Mouse (Mus musculus): Measurements from ENCODE around the gene Eif4b. TPM values are rescaled to one million over a fixed set of nuclear protein-coding genes. Genes with fewer than 3 reads are reported as not detected.

The Eif4b gene
- polyA plus RNA-seq, 1 experiment from 2014 or later = 121 TPM

- Histone ChIP-seq H3K9me3 (no peaks in the 10 kb centered on the region), H3K4me1 (peaks cover 56% of the 10 kb centered on the region), H3K27ac (peak overlapping the region; percentile 53; the same call in 1 of the 2 replicates), H3K9ac (no peak overlapping the region), H3K4me3 (no peak overlapping the region), H3K36me3 (peaks cover 46% of the 10 kb centered on the region), H3K27me3 (no peaks in the 10 kb centered on the region), H3K4me2 (no peak overlapping the region)
- no peak for ATAC-seq (ENCODE audit: borderline replicate concordance, extremely low read depth, low FRiP score, low TSS enrichment)
- 25% methylated on average over 5 of the region's 5 CpGs for WGBS
These were observed 24.5 kb downstream of the Eif4b start for GRCm38 (mm10) chr15:102097991-102098555.

GRCm38 (mm10) chr15:102099260-102099659 is 25.7 kb downstream of the Eif4b start:
- H3K27ac ChIP-seq = peak overlapping the region; percentile 98
- 0 out of 2 replicates have a peak overlapping the region, but pooled peaks have one; percentile 62 for H3K9ac ChIP-seq
- no peak for ATAC-seq (ENCODE audit: borderline replicate concordance, extremely low read depth, low FRiP score, low TSS enrichment)
- H3K4me3 ChIP-seq = peak overlapping the region; percentile 54
- H3K36me3 ChIP-seq = peaks cover 34% of the 10 kb centered on the region
- H3K27me3 ChIP-seq = no peaks in the 10 kb centered on the region
- no peaks in the 10 kb centered on the region for H3K9me3 ChIP-seq
- peak overlapping the region; percentile 83 for H3K4me2 ChIP-seq
- 27% methylated on average over 5 of the region's 5 CpGs for WGBS
- H3K4me1 ChIP-seq = peaks cover 66% of the 10 kb centered on the region

- Histone ChIP-seq H3K36me3 (peaks cover 29% of the 10 kb centered on the region), H3K27me3 (no peaks in the 10 kb centered on the region), H3K4me2 (peak overlapping the region; percentile 83), H3K4me1 (peaks cover 71% of the 10 kb centered on the region), H3K27ac (peak overlapping the region; percentile 98), H3K9ac (peak overlapping the region; percentile 62), H3K4me3 (peak overlapping the region; percentile 54), H3K9me3 (no peaks in the 10 kb centered on the region)
- 15% methylated on average over 8 of the region's 8 CpGs for WGBS
- no peak for ATAC-seq (ENCODE audit: borderline replicate concordance, extremely low read depth, low FRiP score, low TSS enrichment)
These were observed 26.2 kb downstream of the Eif4b start for GRCm38 (mm10) chr15:102099771-102100160.

GRCm38 (mm10) chr15:102100161-102100981 is 26.8 kb downstream of the Eif4b start, which contains the start of gene Tns2:
Tns2 (plus strand) TSS chr15:102100413.
- H3K27ac ChIP-seq = peak within 1 kb of the TSS; percentile 98
- H3K9me3 ChIP-seq = no peaks in the 10 kb centered on the region
- H3K36me3 ChIP-seq = peaks cover 26% of the 10 kb centered on the region
- under 1% methylated on average over 27 of the region's 82 CpGs for WGBS
- H3K9ac ChIP-seq = peak within 1 kb of the TSS; percentile 62
- H3K4me1 ChIP-seq = peaks cover 77% of the 10 kb centered on the region
- H3K4me2 ChIP-seq = peak within 1 kb of the TSS; percentile 83
- peak within 1 kb of the TSS; percentile 54 for H3K4me3 ChIP-seq
- ATAC-seq (ENCODE audit: borderline replicate concordance, extremely low read depth, low FRiP score, low TSS enrichment) = peak; percentile 43
- no peaks in the 10 kb centered on the region for H3K27me3 ChIP-seq

- peak; percentile 16 for ATAC-seq (ENCODE audit: borderline replicate concordance, extremely low read depth, low FRiP score, low TSS enrichment)
- Histone ChIP-seq H3K4me2 (peak overlapping the region; percentile 83), H3K27me3 (no peaks in the 10 kb centered on the region), H3K36me3 (peaks cover 19% of the 10 kb centered on the region), H3K4me3 (peak overlapping the region; percentile 54), H3K9me3 (no peaks in the 10 kb centered on the region), H3K4me1 (peaks cover 85% of the 10 kb centered on the region), H3K27ac (peak overlapping the region; percentile 98), H3K9ac (peak overlapping the region; percentile 62)
- 9% methylated on average over 10 of the region's 10 CpGs for WGBS
These were observed 27.6 kb downstream of the Eif4b start for GRCm38 (mm10) chr15:102100996-102101671.

- H3K4me2 ChIP-seq = peak overlapping the region; percentile 83
- H3K27me3 ChIP-seq = no peaks in the 10 kb centered on the region
- H3K9ac ChIP-seq = peak overlapping the region; percentile 62
- peaks cover 21% of the 10 kb centered on the region for H3K36me3 ChIP-seq
- peaks cover 92% of the 10 kb centered on the region for H3K4me1 ChIP-seq
- 7% methylated on average over 11 of the region's 11 CpGs for WGBS
- no peaks in the 10 kb centered on the region for H3K9me3 ChIP-seq
- peak overlapping the region; percentile 98 for H3K27ac ChIP-seq
- ATAC-seq (ENCODE audit: borderline replicate concordance, extremely low read depth, low FRiP score, low TSS enrichment) = peak; percentile 24
- peak overlapping the region; percentile 54 for H3K4me3 ChIP-seq
These were observed 28.3 kb downstream of the Eif4b start for GRCm38 (mm10) chr15:102101672-102102541.

- H3K9me3 ChIP-seq = no peaks in the 10 kb centered on the region
- WGBS = 6% methylated on average over 6 of the region's 6 CpGs
- peak overlapping the region; percentile 54 for H3K4me3 ChIP-seq
- H3K4me1 ChIP-seq = peaks cover 93% of the 10 kb centered on the region
- peak overlapping the region; percentile 83 for H3K4me2 ChIP-seq
- peaks cover 22% of the 10 kb centered on the region for H3K36me3 ChIP-seq
- peak overlapping the region; percentile 98 for H3K27ac ChIP-seq
- ATAC-seq (ENCODE audit: borderline replicate concordance, extremely low read depth, low FRiP score, low TSS enrichment) = 0 out of 2 replicates have a peak, but pooled peaks have one; percentile 4
- no peaks in the 10 kb centered on the region for H3K27me3 ChIP-seq
- peak overlapping the region; percentile 62 for H3K9ac ChIP-seq
These were observed 29.1 kb downstream of the Eif4b start for GRCm38 (mm10) chr15:102102548-102103121.

GRCm38 (mm10) chr15:102103371-102103946 is 29.9 kb downstream of the Eif4b start:
- peak; percentile 16; the same call in 1 of the 2 replicates for ATAC-seq (ENCODE audit: borderline replicate concordance, extremely low read depth, low FRiP score, low TSS enrichment)
- H3K4me1 ChIP-seq = peaks cover 92% of the 10 kb centered on the region
- H3K4me2 ChIP-seq = peak overlapping the region; percentile 83
- H3K36me3 ChIP-seq = peaks cover 27% of the 10 kb centered on the region
- peak overlapping the region; percentile 98 for H3K27ac ChIP-seq
- WGBS = 3% methylated on average over 14 of the region's 14 CpGs
- no peaks in the 10 kb centered on the region for H3K9me3 ChIP-seq
- no peaks in the 10 kb centered on the region for H3K27me3 ChIP-seq
- peak overlapping the region; percentile 54 for H3K4me3 ChIP-seq
- H3K9ac ChIP-seq = peak overlapping the region; percentile 62

GRCm38 (mm10) chr15:102103947-102104555 is 30.5 kb downstream of the Eif4b start:
- ATAC-seq (ENCODE audit: borderline replicate concordance, extremely low read depth, low FRiP score, low TSS enrichment) = peak; percentile 56
- peaks cover 92% of the 10 kb centered on the region for H3K4me1 ChIP-seq
- peak overlapping the region; percentile 62 for H3K9ac ChIP-seq
- H3K36me3 ChIP-seq = peaks cover 33% of the 10 kb centered on the region
- H3K9me3 ChIP-seq = no peaks in the 10 kb centered on the region
- H3K4me3 ChIP-seq = peak overlapping the region; percentile 54
- H3K4me2 ChIP-seq = peak overlapping the region; percentile 83
- 7% methylated on average over 12 of the region's 12 CpGs for WGBS
- H3K27me3 ChIP-seq = no peaks in the 10 kb centered on the region
- peak overlapping the region; percentile 98 for H3K27ac ChIP-seq

GRCm38 (mm10) chr15:102105360-102105759 is 31.8 kb downstream of the Eif4b start:
- peak overlapping the region; percentile 98 for H3K27ac ChIP-seq
- no peak overlapping the region for H3K9ac ChIP-seq
- no peaks in the 10 kb centered on the region for H3K27me3 ChIP-seq
- H3K4me2 ChIP-seq = peak overlapping the region; percentile 83
- H3K4me3 ChIP-seq = 0 out of 2 replicates have a peak overlapping the region, but pooled peaks have one; percentile 3
- ATAC-seq (ENCODE audit: borderline replicate concordance, extremely low read depth, low FRiP score, low TSS enrichment) = no peak
- H3K4me1 ChIP-seq = peaks cover 88% of the 10 kb centered on the region
- WGBS = 14% methylated on average over 5 of the region's 5 CpGs
- no peaks in the 10 kb centered on the region for H3K9me3 ChIP-seq
- peaks cover 46% of the 10 kb centered on the region for H3K36me3 ChIP-seq

Data from lung, embryonic 15.5 days (tissue).